Mouse (Mus musculus) heart, adult 2 months (tissue): ENCODE measurements around the gene Lipe. TPM values are rescaled to one million over a fixed set of nuclear protein-coding genes. Genes with fewer than 3 reads are reported as not detected.
A peak's percentile ranks its signal among the peaks of the same experiment; 100 is the strongest.

ENCODE experiments used
- DNase-seq, 2 experiments: peaks; one replicate each; pipeline ENCODE4 v3.0.0; 2021
- H3K27ac ChIP-seq: fragments of 200-600 bp; 2 replicates; pipeline ENCODE4 v1.8.1; 2022
- H3K27me3 ChIP-seq: fragments of 200-500 bp; 2 replicates; pipeline ENCODE4 v1.6.1; 2012; ENCODE audit warnings: mild to moderate bottlenecking, low read length, inconsistent platforms, mixed read lengths; ENCODE audit not compliant: control insufficient read depth, insufficient read depth
- H3K36me3 ChIP-seq: fragments of 200-500 bp; 2 replicates; pipeline ENCODE4 v1.6.1; 2012; ENCODE audit warnings: low read length, inconsistent platforms; ENCODE audit not compliant: control insufficient read depth, insufficient read depth
- H3K4me1 ChIP-seq: fragments of 200-500 bp; 2 replicates; pipeline ENCODE4 v1.6.1; 2011; ENCODE audit warnings: low read length; ENCODE audit not compliant: control insufficient read depth, insufficient read depth
- H3K4me3 ChIP-seq: fragments of 200-600 bp; 2 replicates; pipeline ENCODE4 v1.8.1; 2022
- H3K79me2 ChIP-seq: fragments of 200-500 bp; replicated peaks from 2 replicates; pipeline ENCODE4 v1.6.1; 2012; ENCODE audit warnings: mild to moderate bottlenecking, inconsistent platforms, low read length, moderate library complexity, mixed read lengths; ENCODE audit not compliant: control insufficient read depth, insufficient read depth
- H3K9ac ChIP-seq: fragments of 200-500 bp; 2 replicates; pipeline ENCODE4 v1.6.1; 2012; ENCODE audit warnings: low read depth, mild to moderate bottlenecking, control low read depth, inconsistent platforms, low read length, mixed read lengths
- CTCF ChIP-seq: fragments of 200-600 bp; IDR thresholded peaks from 2 replicates; pipeline ENCODE4 v1.8.1; 2022; ENCODE audit warnings: antibody characterized with exemption, mild to moderate bottlenecking, moderate library complexity
- EP300 ChIP-seq: fragments of 200-500 bp; IDR thresholded peaks from 2 replicates; pipeline ENCODE4 v1.6.1; 2011; ENCODE audit warnings: low read depth, low read length, control low read depth; ENCODE audit not compliant: insufficient read depth
- POLR2A ChIP-seq: fragments of 200-500 bp; IDR thresholded peaks from 2 replicates; pipeline ENCODE4 v1.6.1; 2011; ENCODE audit warnings: mild to moderate bottlenecking, low read depth, low read length, control low read depth; ENCODE audit not compliant: insufficient read depth
- WGBS: fragments of 180-500 bp; shearing (Covaris S2); methylation state at CpG from one replicate; pipeline ENCODE4 v1.1.7; 2018; 5-methylcytosine and 5-hydroxymethylcytosine counted together
- intact Hi-C: fragments of 180-260 bp; cut with DNase I; formaldehyde crosslinking; loops from one replicate; pipeline ENCODE4 v1.15.1; 2025
- polyA plus RNA-seq: library from polyadenylated mRNA; depleted of rRNA; stranded (reverse); fragments of >200 nt; gene quantifications from 2 replicates; pipeline ENCODE4 v1.2.3, GENCODE M21; 2012
- total RNA-seq, 2 experiments: library from RNA; stranded (reverse); gene quantifications; 2 replicates each; pipeline ENCODE4 v1.2.3; 2021

Lipe gene
- total and polyA plus RNA-seq, 3 experiments, result 42.7 to 97.8 (median 44.1) TPM

DNA sequence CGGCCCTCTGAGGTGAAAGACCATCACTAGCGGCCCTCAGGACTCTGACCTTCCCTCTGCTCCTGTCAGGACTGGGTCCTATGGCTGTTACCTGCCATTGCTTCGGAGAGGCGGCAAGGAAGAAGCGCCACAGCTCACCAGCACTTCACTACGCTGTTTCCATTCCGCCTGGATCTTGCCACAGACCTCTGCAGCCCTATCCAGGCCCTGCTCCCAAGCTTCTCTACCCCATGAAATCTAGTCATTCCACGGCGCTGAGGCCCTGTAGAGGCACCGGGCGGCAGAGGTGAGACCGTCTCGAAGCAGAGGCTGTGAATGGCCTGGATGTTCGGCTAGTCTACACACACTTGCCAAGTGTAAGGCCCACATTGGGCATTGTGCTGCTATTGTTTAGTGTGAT is 1.9 kb downstream of the Lipe start:
- 92% methylated on average over 14 of the region's 14 CpGs for WGBS
- H3K27ac ChIP-seq, result peak overlapping the region; percentile 82
- H3K27me3 ChIP-seq, result no peaks in the 10 kb centered on the region
- no peak for DNase-seq
- TF ChIP-seq EP300 (no peak), POLR2A (no peak), CTCF (no peak)
- peak overlapping the region; percentile 36; the same call in 1 of the 2 replicates for H3K4me3 ChIP-seq
- H3K4me1 ChIP-seq, result peaks cover 9% of the 10 kb centered on the region
- intact Hi-C loops, result loop anchor here (5.0 kb wide), 2 partner anchors 79 to 149 kb away; partner anchors contain the start of gene Megf8
- 0 out of 2 replicates have a peak, but pooled peaks cover 3% of the 10 kb centered on the region for H3K36me3 ChIP-seq
- no peak overlapping the region for H3K9ac ChIP-seq
- peaks cover 5% of the 10 kb centered on the region; the same call in 1 of the 2 replicates for H3K79me2 ChIP-seq

DNA sequence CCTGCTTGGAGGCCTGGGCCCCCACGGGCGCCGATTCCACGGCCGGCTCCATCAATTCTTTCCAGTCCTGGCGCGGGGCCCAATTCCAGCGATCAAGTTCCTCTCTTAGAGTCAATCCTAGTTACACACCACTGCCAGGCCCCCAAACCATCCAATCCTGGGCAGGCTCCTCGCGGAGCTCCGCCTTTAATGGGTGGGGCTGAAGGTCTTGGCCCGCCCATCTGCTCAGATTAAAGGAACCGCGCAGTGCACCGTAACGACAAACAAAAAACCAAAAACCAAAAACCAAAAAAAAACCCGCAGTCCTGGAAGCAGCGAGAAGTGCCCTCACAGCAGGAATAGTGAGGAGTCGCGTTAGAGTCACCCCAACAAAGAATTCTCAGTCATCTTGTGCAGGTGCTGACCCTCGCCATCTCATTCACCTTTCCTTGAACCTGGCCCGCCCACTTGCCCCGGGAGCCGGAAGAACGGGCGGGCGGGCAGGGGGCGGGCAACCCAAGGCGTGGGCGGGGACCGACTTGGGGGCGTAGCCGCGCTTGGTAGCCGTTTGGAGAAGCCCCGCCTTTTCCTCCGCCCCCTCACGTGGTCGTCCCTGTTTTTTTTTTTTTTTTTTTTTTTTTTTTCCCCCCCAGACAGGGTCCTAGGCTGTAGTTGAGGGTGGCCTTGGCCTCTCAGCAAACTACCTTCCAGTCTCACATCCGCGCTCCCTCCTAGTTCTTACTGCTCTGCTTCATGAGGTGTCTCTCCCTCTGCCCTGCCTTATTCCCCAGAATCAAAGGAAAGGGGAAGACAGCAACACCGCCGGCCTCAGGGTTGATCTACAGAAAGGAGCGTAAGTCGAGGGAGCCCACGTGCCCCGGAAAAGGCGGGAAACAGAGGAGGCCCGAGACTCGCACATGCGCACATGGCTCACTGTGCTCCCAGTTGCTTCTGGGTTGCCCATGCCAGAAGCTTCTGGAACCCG is 2.7 kb downstream of the Lipe start:
- H3K79me2 ChIP-seq, result peaks cover 5% of the 10 kb centered on the region; the same call in 1 of the 2 replicates
- intact Hi-C loops, result loop anchor here (2.0 to 5.0 kb wide), 3 partner anchors 17 to 149 kb away; partner anchors contain the start of gene Megf8
- H3K4me1 ChIP-seq, result peaks cover 11% of the 10 kb centered on the region
- DNase-seq, result peak; percentile 96
- 5% methylated on average over 51 of the region's 52 CpGs for WGBS
- H3K27ac ChIP-seq, result peak overlapping the region; percentile 82
- no peaks in the 10 kb centered on the region for H3K27me3 ChIP-seq
- peak overlapping the region; percentile 89 for H3K9ac ChIP-seq
- TF ChIP-seq POLR2A (peak; percentile 37; the same call in 1 of the 2 replicates), EP300 (no peak)
- H3K4me3 ChIP-seq, result peak overlapping the region; percentile 68
- H3K36me3 ChIP-seq, result 0 out of 2 replicates have a peak, but pooled peaks cover 3% of the 10 kb centered on the region

DNA sequence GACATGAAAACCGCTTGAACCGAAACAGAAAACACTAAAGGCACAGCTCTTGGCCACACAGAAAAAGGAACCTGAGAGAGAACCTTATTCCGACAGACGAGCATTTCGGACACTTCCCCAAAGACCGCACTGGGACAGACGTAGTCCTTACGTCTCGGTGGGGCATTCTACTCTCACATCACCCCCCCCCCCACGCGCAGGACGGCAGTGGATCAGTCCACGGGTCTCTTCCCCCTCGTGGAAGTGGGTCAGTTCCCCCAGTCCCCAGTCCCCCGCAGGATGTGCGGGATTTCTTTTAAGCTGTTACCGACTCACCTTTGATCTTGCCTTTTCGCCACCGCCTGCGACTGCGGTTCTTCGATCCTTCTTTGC is 3.3 kb downstream of the Lipe start:
- no peak for TF ChIP-seq POLR2A
- TF ChIP-seq EP300, result no peak
- Histone ChIP-seq H3K36me3 (0 out of 2 replicates have a peak, but pooled peaks cover 3% of the 10 kb centered on the region), H3K9ac (peak overlapping the region; percentile 89), H3K4me1 (peaks cover 18% of the 10 kb centered on the region), H3K4me3 (peak overlapping the region; percentile 68), H3K27me3 (no peaks in the 10 kb centered on the region), H3K27ac (peak overlapping the region; percentile 82), H3K79me2 (peaks cover 5% of the 10 kb centered on the region; the same call in 1 of the 2 replicates)
- 2% methylated on average over 22 of the region's 22 CpGs for WGBS
- intact Hi-C loops, result loop anchor here (2.0 to 5.0 kb wide), 3 partner anchors 16 to 148 kb away; partner anchors contain the start of gene Megf8
- DNase-seq, result no peak

DNA sequence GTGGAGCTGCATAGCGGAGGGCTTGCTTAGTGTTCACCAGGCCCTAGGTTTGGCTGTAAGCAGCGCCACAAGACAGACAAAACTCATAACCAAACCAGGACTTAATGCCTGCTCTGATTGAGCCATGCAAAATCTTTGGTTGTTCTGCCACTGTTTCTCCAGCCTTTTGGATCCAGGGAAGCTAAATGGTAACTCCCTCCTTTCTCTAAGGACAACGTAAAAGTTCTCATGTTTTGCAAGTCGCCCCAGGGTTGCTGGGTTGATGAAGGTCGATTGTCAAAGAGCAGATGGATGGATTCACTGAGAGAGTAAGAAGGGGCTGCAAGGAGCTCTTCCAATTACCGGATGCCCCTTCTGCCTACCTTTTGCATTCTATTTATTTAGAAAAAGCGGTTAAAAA is 3.8 kb downstream of the Lipe start:
- Histone ChIP-seq H3K27ac (peak overlapping the region; percentile 82), H3K4me1 (peaks cover 19% of the 10 kb centered on the region), H3K9ac (peak overlapping the region; percentile 89), H3K4me3 (peak overlapping the region; percentile 68), H3K36me3 (0 out of 2 replicates have a peak, but pooled peaks cover 3% of the 10 kb centered on the region), H3K79me2 (peaks cover 5% of the 10 kb centered on the region; the same call in 1 of the 2 replicates), H3K27me3 (no peaks in the 10 kb centered on the region)
- intact Hi-C loops, result loop anchor here (2.0 to 5.0 kb wide), 3 partner anchors 16 to 147 kb away; partner anchors contain the start of gene Megf8
- DNase-seq, result no peak
- TF ChIP-seq CTCF, result no peak
- TF ChIP-seq EP300, result no peak
- no peak for TF ChIP-seq POLR2A
- WGBS, result 9% methylated on average over 7 of the region's 7 CpGs

DNA sequence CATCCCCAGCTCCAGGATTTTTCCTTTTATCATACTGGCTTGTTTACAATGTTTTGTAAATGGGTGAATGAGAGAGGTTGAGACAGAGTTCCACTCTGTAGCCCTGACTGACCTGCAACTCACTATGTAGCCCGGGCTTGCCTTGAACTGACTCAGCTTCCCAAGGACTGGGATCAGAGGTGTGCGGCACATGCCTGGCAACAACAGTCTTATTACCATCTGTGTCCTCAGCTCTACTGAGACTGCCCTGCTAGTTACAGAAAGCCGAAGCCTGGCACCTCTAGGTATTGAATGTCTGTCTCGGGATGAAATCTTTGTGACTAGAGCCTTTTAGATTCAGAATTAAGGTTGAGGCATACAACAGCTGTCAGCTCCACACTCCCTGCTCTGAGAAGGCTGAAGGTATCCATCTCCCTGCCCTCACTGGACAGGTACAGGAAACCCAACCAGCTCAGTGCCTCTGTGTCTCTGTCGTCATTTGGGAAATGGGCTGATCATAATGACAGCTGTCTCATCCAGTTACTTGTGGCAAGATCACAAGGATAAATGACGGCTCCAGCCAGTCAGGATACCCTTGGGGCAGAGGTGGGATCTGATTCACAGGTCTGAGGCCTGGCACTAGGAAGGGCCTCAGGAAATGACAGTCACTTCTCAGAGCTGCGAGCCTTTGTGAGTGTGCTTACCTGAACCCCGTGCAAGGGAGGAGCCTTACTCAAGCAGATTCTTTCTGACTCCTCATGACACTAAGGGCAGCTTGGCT is 4.9 kb downstream of the Lipe start:
- H3K27me3 ChIP-seq, result no peaks in the 10 kb centered on the region
- H3K4me3 ChIP-seq, result no peak overlapping the region; the same call in 1 of the 2 replicates
- peaks cover 21% of the 10 kb centered on the region for H3K4me1 ChIP-seq
- TF ChIP-seq CTCF, result no peak
- no peak for TF ChIP-seq POLR2A
- TF ChIP-seq EP300, result no peak
- intact Hi-C loops, result loop anchor here (2.0 kb wide), 1 partner anchor 15 kb away; no protein-coding TSS in a partner anchor
- WGBS, result 64% methylated on average over 8 of the region's 8 CpGs
- H3K9ac ChIP-seq, result no peak overlapping the region
- peak overlapping the region; percentile 82; the same call in 1 of the 2 replicates for H3K27ac ChIP-seq
- peaks cover 5% of the 10 kb centered on the region; the same call in 1 of the 2 replicates for H3K79me2 ChIP-seq
- DNase-seq, result no peak
- H3K36me3 ChIP-seq, result 0 out of 2 replicates have a peak, but pooled peaks cover 3% of the 10 kb centered on the region
